Mouse (Mus musculus): ENCODE measurements around the gene Pnma3.
"Not testable (repeated sequence)": the region's sequence is repeated elsewhere in the genome, so short reads cannot be mapped to it uniquely, and the experiment has no call there.

The Pnma3 gene

GRCm38 (mm10) chrX:73064415-73064793 is at the start of gene Pnma3:
TSS of gene Pnma3 (plus strand) at chrX:73064787.
- no peak for DNase-seq (ENCODE audit: low spot score in 2 of 2)

- DNase-seq (ENCODE audit: low spot score in 2 of 2), result no peak
These were observed 27.6 kb upstream of the Pnma3 start, which contains the start of gene Pnma5 for GRCm38 (mm10) chrX:73037003-73037402. TSS of gene Pnma5 (minus strand) at chrX:73037103.

GRCm38 (mm10) chrX:73038831-73039230 is 25.8 kb upstream of the Pnma3 start:
- DNase-seq (ENCODE audit: low spot score in 2 of 2), result no peak

GRCm38 (mm10) chrX:73039666-73040065 is 24.9 kb upstream of the Pnma3 start:
- DNase-seq (ENCODE audit: low spot score in 2 of 2), result no peak

- peak; percentile 69 to 80 for DNase-seq (ENCODE audit: low spot score in 2 of 2)
These were observed 10.6 kb upstream of the Pnma3 start for GRCm38 (mm10) chrX:73053860-73054563.

- no peak for DNase-seq (ENCODE audit: low spot score in 2 of 2)
These were observed 3.1 kb upstream of the Pnma3 start for GRCm38 (mm10) chrX:73061528-73061927.

GRCm38 (mm10) chrX:73062323-73062722 is 2.3 kb upstream of the Pnma3 start:
- DNase-seq (ENCODE audit: low spot score in 2 of 2), result no peak

- no peak for DNase-seq (ENCODE audit: low spot score in 2 of 2)
These were observed 824 bp upstream of the Pnma3 start for GRCm38 (mm10) chrX:73063512-73064414.

- not testable (repeated sequence) for DNase-seq (ENCODE audit: low spot score in 2 of 2)
These were observed 2.3 kb downstream of the Pnma3 start for GRCm38 (mm10) chrX:73066765-73067312.

GRCm38 (mm10) chrX:73082267-73083055 is 17.9 kb downstream of the Pnma3 start, which contains the start of gene Xlr4a:
TSS of gene Xlr4a (minus strand) at chrX:73082478.
- not testable (repeated sequence) for DNase-seq (ENCODE audit: low spot score in 2 of 2)

- not testable (repeated sequence) for DNase-seq (ENCODE audit: low spot score in 2 of 2)
These were observed 32.4 kb downstream of the Pnma3 start, which contains the start of gene Xlr3a for GRCm38 (mm10) chrX:73096941-73097508. TSS of gene Xlr3a (minus strand) at chrX:73097095.

- not testable (repeated sequence) for DNase-seq (ENCODE audit: low spot score in 2 of 2)
These were observed 52.2 kb downstream of the Pnma3 start, which contains the start of gene Gm14685 for GRCm38 (mm10) chrX:73116747-73117146. TSS of gene Gm14685 (plus strand) at chrX:73117047.

All from urinary bladder, adult 18-20 months (tissue).